Mouse (Mus musculus): Measurements from ENCODE around the gene Samsn1. TPM values are rescaled to one million over a fixed set of nuclear protein-coding genes. Genes with fewer than 3 reads are reported as not detected.

Gene Samsn1
- polyA plus RNA-seq, 1 experiment: 0.02 TPM

DNA sequence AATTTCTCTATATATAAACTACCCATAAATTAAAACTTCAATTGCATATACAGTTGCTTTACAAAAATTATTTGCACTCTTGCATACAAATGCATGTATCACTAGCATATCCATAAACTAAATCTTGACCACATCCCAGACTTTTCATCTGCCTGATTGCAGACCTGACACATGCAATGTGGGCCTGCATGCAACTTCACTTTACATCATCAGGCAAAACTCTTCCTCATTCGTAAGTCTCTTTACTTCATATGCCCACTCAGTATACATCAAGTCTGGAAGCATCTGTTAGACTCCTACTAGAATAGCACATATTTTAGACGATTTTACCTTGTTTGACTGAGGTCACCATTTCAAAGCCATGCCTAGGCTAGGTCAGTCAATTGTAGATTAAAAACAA is 157.4 kb downstream of the Samsn1 start:
- H3K27me3 ChIP-seq (ENCODE audit: control insufficient read depth, insufficient read depth, insufficient read length): no peaks in the 10 kb centered on the region
- H3K36me3 ChIP-seq (ENCODE audit: control insufficient read depth, insufficient read depth): no peaks in the 10 kb centered on the region
- TF ChIP-seq FOSL1 (IDR thresholded peaks at IDR 0.05; ENCODE audit: insufficient read depth, low read length, poor library complexity, severe bottlenecking) (no peak), MAX (IDR thresholded peaks at IDR 0.05) (no peak), MYOG (IDR thresholded peaks at IDR 0.05; ENCODE audit: control insufficient read depth, extremely low read depth, insufficient read length) (no peak), CEBPB (IDR thresholded peaks at IDR 0.05; ENCODE audit: low read depth) (no peak), MYOD1 (IDR thresholded peaks at IDR 0.05; ENCODE audit: control insufficient read depth, insufficient read length, low read depth) (no peak), CTCF (IDR thresholded peaks at IDR 0.05; ENCODE audit: control insufficient read depth, insufficient read depth, insufficient read length) (no peak), USF1 (IDR thresholded peaks at IDR 0.05; ENCODE audit: low read depth) (no peak)
- no peaks in the 10 kb centered on the region for H3K79me3 ChIP-seq (ENCODE audit: low read depth)
- H3K79me2 ChIP-seq (ENCODE audit: control insufficient read depth, insufficient read depth): no peaks in the 10 kb centered on the region
- no peak overlapping the region for H3ac ChIP-seq (ENCODE audit: control insufficient read depth, insufficient read length, low read depth)
- no peak overlapping the region for H3K4me3 ChIP-seq (ENCODE audit: insufficient read depth, poor library complexity, severe bottlenecking)

DNA sequence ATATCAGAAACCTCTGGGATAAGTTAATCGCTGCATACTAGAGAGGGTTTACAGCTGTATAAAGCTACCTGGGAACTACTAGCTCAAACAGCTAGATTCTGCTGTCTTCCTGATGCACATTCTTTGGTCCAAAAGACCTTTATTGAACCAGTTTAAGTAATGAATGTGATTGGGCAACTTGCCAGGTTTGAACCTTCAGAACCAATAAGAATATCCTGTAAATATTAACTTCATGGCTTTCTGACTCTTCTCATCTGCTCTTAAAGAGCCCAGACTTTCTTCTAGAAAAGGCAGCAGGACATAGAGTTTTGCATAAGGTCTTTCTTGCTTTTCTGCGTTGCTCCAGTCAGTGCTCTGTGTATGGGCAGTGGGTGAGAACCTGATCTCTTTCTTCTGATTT is 165.7 kb downstream of the Samsn1 start:
- H3K79me3 ChIP-seq (ENCODE audit: low read depth): no peaks in the 10 kb centered on the region
- H3K4me3 ChIP-seq (ENCODE audit: insufficient read depth, poor library complexity, severe bottlenecking): no peak overlapping the region
- TF ChIP-seq CEBPB (IDR thresholded peaks at IDR 0.05; ENCODE audit: low read depth): no peak
- TF ChIP-seq USF1 (IDR thresholded peaks at IDR 0.05; ENCODE audit: low read depth): no peak
- no peak for TF ChIP-seq FOSL1 (IDR thresholded peaks at IDR 0.05; ENCODE audit: insufficient read depth, low read length, poor library complexity, severe bottlenecking)
- no peak for TF ChIP-seq CTCF (IDR thresholded peaks at IDR 0.05; ENCODE audit: control insufficient read depth, insufficient read depth, insufficient read length)
- TF ChIP-seq MAX (IDR thresholded peaks at IDR 0.05): no peak
- no peak for TF ChIP-seq MYOG (IDR thresholded peaks at IDR 0.05; ENCODE audit: control insufficient read depth, extremely low read depth, insufficient read length)
- no peak for TF ChIP-seq MYOD1 (IDR thresholded peaks at IDR 0.05; ENCODE audit: control insufficient read depth, insufficient read length, low read depth)
- H3K36me3 ChIP-seq (ENCODE audit: control insufficient read depth, insufficient read depth): no peaks in the 10 kb centered on the region
- H3K79me2 ChIP-seq (ENCODE audit: control insufficient read depth, insufficient read depth): no peaks in the 10 kb centered on the region
- H3ac ChIP-seq (ENCODE audit: control insufficient read depth, insufficient read length, low read depth): no peak overlapping the region
- H3K27me3 ChIP-seq (ENCODE audit: control insufficient read depth, insufficient read depth, insufficient read length): no peaks in the 10 kb centered on the region

DNA sequence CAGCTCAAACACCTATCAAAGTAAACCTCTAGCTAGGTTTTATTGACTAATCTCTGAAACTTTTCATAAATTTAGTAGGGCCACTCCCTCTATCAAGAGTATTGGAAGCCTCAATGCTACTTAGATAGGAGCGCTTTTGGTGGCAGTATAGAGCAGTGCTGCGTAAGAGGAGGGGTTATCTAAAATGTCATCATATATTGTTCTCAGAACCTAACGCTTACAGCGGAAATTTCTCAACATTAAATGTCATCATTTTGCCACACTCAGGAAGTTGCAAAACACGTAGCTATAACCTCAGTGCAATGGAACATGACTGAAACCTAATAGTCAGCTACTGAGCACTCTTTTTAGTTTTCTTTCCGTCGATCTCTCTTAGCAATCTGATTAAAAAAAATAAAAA is 166.7 kb downstream of the Samsn1 start:
- no peak overlapping the region for H3ac ChIP-seq (ENCODE audit: control insufficient read depth, insufficient read length, low read depth)
- TF ChIP-seq MAX (IDR thresholded peaks at IDR 0.05) (no peak), MYOD1 (IDR thresholded peaks at IDR 0.05; ENCODE audit: control insufficient read depth, insufficient read length, low read depth) (no peak), CEBPB (IDR thresholded peaks at IDR 0.05; ENCODE audit: low read depth) (no peak), FOSL1 (IDR thresholded peaks at IDR 0.05; ENCODE audit: insufficient read depth, low read length, poor library complexity, severe bottlenecking) (no peak)
- H3K4me3 ChIP-seq (ENCODE audit: insufficient read depth, poor library complexity, severe bottlenecking): no peak overlapping the region
- H3K79me2 ChIP-seq (ENCODE audit: control insufficient read depth, insufficient read depth): no peaks in the 10 kb centered on the region
- no peaks in the 10 kb centered on the region for H3K36me3 ChIP-seq (ENCODE audit: control insufficient read depth, insufficient read depth)
- no peaks in the 10 kb centered on the region for H3K79me3 ChIP-seq (ENCODE audit: low read depth)
- H3K27me3 ChIP-seq (ENCODE audit: control insufficient read depth, insufficient read depth, insufficient read length): no peaks in the 10 kb centered on the region

GRCm38 (mm10) chr16:75853556-75854271 is 168.4 kb downstream of the Samsn1 start:
- H3K79me2 ChIP-seq (ENCODE audit: control insufficient read depth, insufficient read depth): no peaks in the 10 kb centered on the region
- TF ChIP-seq MYOD1 (IDR thresholded peaks at IDR 0.05; ENCODE audit: control insufficient read depth, insufficient read length, low read depth) (no peak), CTCF (IDR thresholded peaks at IDR 0.05; ENCODE audit: control insufficient read depth, insufficient read depth, insufficient read length) (no peak), MAX (IDR thresholded peaks at IDR 0.05) (no peak), FOSL1 (IDR thresholded peaks at IDR 0.05; ENCODE audit: insufficient read depth, low read length, poor library complexity, severe bottlenecking) (no peak), USF1 (IDR thresholded peaks at IDR 0.05; ENCODE audit: low read depth) (no peak), CEBPB (IDR thresholded peaks at IDR 0.05; ENCODE audit: low read depth) (no peak), MYOG (IDR thresholded peaks at IDR 0.05; ENCODE audit: control insufficient read depth, extremely low read depth, insufficient read length) (no peak)
- H3ac ChIP-seq (ENCODE audit: control insufficient read depth, insufficient read length, low read depth): no peak overlapping the region
- H3K79me3 ChIP-seq (ENCODE audit: low read depth): no peaks in the 10 kb centered on the region
- no peaks in the 10 kb centered on the region for H3K36me3 ChIP-seq (ENCODE audit: control insufficient read depth, insufficient read depth)
- H3K27me3 ChIP-seq (ENCODE audit: control insufficient read depth, insufficient read depth, insufficient read length): no peaks in the 10 kb centered on the region
- no peak overlapping the region for H3K4me3 ChIP-seq (ENCODE audit: insufficient read depth, poor library complexity, severe bottlenecking)

- Histone ChIP-seq H3K36me3 (ENCODE audit: control insufficient read depth, insufficient read depth) (no peaks in the 10 kb centered on the region), H3ac (ENCODE audit: control insufficient read depth, insufficient read length, low read depth) (no peak overlapping the region), H3K4me3 (ENCODE audit: insufficient read depth, poor library complexity, severe bottlenecking) (no peak overlapping the region), H3K79me2 (ENCODE audit: control insufficient read depth, insufficient read depth) (no peaks in the 10 kb centered on the region), H3K79me3 (ENCODE audit: low read depth) (no peaks in the 10 kb centered on the region), H3K27me3 (ENCODE audit: control insufficient read depth, insufficient read depth, insufficient read length) (no peaks in the 10 kb centered on the region)
- TF ChIP-seq USF1 (IDR thresholded peaks at IDR 0.05; ENCODE audit: low read depth): no peak
- TF ChIP-seq MYOD1 (IDR thresholded peaks at IDR 0.05; ENCODE audit: control insufficient read depth, insufficient read length, low read depth): no peak
- no peak for TF ChIP-seq MYOG (IDR thresholded peaks at IDR 0.05; ENCODE audit: control insufficient read depth, extremely low read depth, insufficient read length)
- no peak for TF ChIP-seq MAX (IDR thresholded peaks at IDR 0.05)
- no peak for TF ChIP-seq FOSL1 (IDR thresholded peaks at IDR 0.05; ENCODE audit: insufficient read depth, low read length, poor library complexity, severe bottlenecking)
- no peak for TF ChIP-seq CTCF (IDR thresholded peaks at IDR 0.05; ENCODE audit: control insufficient read depth, insufficient read depth, insufficient read length)
- no peak for TF ChIP-seq CEBPB (IDR thresholded peaks at IDR 0.05; ENCODE audit: low read depth)
Observed at GRCm38 (mm10) chr16:75852485-75852884, 169.6 kb downstream of the Samsn1 start.

DNA sequence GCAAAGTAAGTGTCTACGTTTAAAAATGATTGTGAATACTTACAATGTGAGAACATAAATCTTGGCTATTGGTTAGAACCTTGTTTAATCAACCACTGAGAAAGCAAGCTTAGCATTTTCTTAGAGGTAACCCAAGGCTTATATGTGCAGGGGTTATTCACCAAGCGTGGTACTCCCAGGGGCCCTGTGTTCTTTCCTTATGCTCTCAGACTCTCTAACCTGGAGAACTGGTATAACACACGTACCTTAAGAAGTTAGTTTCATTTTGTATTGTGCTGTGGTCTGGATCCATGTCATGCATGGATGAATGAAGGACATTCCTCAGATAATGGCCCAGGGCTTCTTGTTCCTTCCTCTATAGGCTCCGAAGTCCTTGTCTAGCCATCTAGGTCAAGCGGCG is 173.0 kb downstream of the Samsn1 start:
- Histone ChIP-seq H3ac (ENCODE audit: control insufficient read depth, insufficient read length, low read depth) (no peak overlapping the region), H3K79me3 (ENCODE audit: low read depth) (no peaks in the 10 kb centered on the region), H3K4me3 (ENCODE audit: insufficient read depth, poor library complexity, severe bottlenecking) (no peak overlapping the region), H3K79me2 (ENCODE audit: control insufficient read depth, insufficient read depth) (no peaks in the 10 kb centered on the region), H3K36me3 (ENCODE audit: control insufficient read depth, insufficient read depth) (no peaks in the 10 kb centered on the region), H3K27me3 (ENCODE audit: control insufficient read depth, insufficient read depth, insufficient read length) (no peaks in the 10 kb centered on the region)
- TF ChIP-seq CEBPB (IDR thresholded peaks at IDR 0.05; ENCODE audit: low read depth): no peak
- TF ChIP-seq MAX (IDR thresholded peaks at IDR 0.05): no peak
- no peak for TF ChIP-seq MYOD1 (IDR thresholded peaks at IDR 0.05; ENCODE audit: control insufficient read depth, insufficient read length, low read depth)
- no peak for TF ChIP-seq MYOG (IDR thresholded peaks at IDR 0.05; ENCODE audit: control insufficient read depth, extremely low read depth, insufficient read length)
- TF ChIP-seq FOSL1 (IDR thresholded peaks at IDR 0.05; ENCODE audit: insufficient read depth, low read length, poor library complexity, severe bottlenecking): no peak
- TF ChIP-seq CTCF (IDR thresholded peaks at IDR 0.05; ENCODE audit: control insufficient read depth, insufficient read depth, insufficient read length): no peak
- no peak for TF ChIP-seq USF1 (IDR thresholded peaks at IDR 0.05; ENCODE audit: low read depth)

Measured in C2C12 (cell line).